Mouse (Mus musculus) neural tube, embryonic 15.5 days (tissue): ENCODE data around the gene Neurod1. TPM values are rescaled to one million over a fixed set of nuclear protein-coding genes. Genes with fewer than 3 reads are reported as not detected.

ENCODE experiments used
- polyA plus RNA-seq: library from polyadenylated mRNA; unstranded; fragments of >200 nt; fragmentation: Nextera tagmentation; extraction: Ambion mirVana; gene quantifications from 2 replicates; pipeline ENCODE4 v1.2.1, GENCODE M21; 2015

The Neurod1 gene
- polyA plus RNA-seq, 1 experiment from 2014 or later, result 16.9 TPM

Other genes starting within 250 kb of the Neurod1 start
- gene Itga4, start 201.3 kb downstream of the Neurod1 start, polyA plus RNA-seq, result 2.8 and 10.3 TPM in 2 replicates
- gene Cerkl, start within 50 bp of the Neurod1 start, polyA plus RNA-seq, result 0.69 and 2.0 TPM in 2 replicates
- 5.9 and 7.4 TPM in 2 replicates for gene Itprid2, start 178.6 kb upstream of the Neurod1 start, polyA plus RNA-seq